Mouse (Mus musculus) telencephalon, adult 2 months (tissue): ENCODE data around the gene Trim41.
"Not testable (repeated sequence)": the region's sequence is repeated elsewhere in the genome, so short reads cannot be mapped to it uniquely, and the experiment has no call there.

Experiments used
- DNase-seq: peaks from one replicate; pipeline ENCODE4 v3.0.0-alpha.2; 2011; ENCODE audit warnings: low read depth, low spot score

Trim41 gene

DNA sequence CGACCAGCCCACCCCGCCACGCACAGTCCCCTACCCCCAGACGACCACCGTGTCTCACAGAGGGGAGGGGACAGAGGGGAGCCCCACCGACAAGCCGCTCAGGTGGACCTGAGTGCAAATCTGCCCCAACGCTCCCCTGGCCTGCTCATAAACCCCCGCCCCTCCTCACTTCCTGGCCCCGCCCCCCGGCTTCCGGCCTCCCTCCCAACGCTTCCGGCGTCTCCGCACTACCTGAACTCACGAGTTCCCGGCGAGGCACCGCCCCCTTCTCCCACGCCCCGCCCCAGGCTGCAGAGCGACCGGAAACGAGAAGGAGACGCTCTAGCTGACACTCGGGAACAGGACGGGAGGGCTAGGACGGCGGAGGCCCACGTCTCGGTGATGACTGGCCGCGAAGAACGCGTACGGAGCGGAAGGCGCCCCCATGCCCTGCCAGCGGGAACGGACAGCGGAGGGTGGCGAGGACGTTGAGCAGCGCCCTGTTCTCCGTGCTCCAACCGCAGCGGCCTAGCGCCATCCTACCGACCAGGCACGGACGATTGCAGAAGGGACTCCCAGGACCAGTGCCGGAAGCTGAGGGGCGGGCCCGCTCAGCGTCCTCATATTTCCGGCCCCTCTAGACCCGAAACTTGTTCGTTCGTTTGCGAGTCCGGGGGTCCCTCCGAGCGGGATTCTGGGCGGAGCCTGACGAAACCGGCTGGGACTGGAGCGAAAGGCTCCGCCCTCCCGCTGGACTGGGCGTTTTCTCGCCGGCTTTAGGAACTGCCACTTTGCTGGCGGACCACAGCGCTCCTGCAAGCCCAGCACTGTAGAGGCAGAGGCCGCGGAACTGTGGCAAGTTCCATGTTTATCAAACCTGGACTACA, at the start of gene Trim41:
TSS of gene Trim41 (minus strand) at position 554 of the 866 bp plus-strand sequence.
- peak; percentile 99 for DNase-seq

DNA sequence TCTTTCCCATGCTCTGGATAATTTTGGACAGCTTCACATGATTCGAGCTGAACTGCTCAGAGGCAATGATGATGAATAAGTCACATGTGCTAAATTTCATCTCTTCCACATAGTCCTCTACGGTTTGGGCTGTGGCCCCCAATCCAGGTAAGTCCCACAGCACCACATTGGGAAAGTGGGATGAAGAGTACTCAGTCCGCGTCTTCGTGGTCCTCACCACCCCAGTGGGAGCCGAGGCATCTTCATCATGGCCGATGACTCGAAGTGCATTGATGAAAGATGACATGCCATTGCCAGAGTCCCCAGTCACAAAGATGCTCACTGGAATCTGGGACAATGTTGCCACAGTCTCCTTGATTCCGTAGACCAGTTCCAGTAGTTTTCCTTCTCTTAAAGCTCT, 49.3 kb upstream of the Trim41 start:
- no peak for DNase-seq

DNA sequence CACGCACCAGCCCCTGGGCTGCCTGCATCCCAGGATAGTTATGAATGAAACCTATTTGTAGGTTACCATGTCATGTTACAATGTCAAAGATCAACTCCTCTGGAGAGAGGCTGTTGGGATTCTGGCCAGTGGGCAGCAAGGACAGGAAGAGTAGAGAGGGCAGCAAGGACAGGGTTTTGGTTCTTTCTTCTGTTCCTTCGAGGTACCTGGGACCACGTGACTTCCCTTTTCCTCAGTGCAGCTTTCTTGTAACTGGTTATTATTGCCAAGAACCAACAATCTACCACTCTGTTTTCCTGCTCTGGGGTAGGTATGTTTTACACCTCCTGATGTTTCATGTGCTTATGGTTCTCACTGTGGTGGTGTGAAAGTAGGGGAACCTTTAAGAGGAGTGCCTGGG, 46.7 kb upstream of the Trim41 start:
- DNase-seq = no peak

DNA sequence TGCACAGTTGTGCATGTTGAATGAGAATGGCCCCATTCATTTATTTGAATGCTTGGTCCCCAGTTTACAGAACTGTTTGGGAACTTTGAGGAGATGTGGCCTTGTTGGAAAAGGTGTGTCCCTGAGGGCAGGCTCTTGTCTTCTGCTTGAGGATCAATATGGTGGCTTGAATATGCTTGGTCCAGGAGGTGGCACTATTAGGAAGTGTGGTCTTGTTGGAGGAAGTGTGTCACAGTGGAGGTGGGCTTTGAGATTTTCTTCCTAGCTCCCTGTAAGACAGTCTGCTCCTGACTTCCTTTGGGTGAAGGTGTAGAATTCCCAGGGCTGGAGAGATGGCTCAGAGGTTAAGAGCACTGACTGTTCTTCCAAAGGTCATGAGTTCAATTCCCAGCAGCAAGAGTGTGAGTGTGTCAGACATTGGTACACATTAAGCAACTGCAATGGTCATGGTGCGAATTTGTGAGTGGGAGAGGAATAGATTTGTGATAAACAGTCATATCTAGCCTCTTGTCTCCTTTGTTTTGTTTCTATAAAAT, 45.7 kb upstream of the Trim41 start:
- DNase-seq = no peak

DNA sequence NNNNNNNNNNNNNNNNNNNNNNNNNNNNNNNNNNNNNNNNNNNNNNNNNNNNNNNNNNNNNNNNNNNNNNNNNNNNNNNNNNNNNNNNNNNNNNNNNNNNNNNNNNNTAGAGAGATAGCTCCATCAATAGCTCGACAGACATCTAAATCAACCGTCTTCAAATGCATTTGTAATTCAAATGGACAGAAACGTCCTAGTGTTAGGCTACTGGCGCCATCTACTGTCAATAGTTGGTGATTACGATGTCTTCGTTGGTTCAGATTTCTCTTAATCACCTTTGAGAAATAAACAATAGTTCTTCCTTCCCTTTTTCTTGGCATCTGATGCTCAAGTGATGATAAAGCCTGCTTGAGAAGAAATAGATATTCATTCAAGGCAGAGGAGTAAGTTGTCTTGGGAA, 41.9 kb upstream of the Trim41 start:
- DNase-seq = no peak

DNA sequence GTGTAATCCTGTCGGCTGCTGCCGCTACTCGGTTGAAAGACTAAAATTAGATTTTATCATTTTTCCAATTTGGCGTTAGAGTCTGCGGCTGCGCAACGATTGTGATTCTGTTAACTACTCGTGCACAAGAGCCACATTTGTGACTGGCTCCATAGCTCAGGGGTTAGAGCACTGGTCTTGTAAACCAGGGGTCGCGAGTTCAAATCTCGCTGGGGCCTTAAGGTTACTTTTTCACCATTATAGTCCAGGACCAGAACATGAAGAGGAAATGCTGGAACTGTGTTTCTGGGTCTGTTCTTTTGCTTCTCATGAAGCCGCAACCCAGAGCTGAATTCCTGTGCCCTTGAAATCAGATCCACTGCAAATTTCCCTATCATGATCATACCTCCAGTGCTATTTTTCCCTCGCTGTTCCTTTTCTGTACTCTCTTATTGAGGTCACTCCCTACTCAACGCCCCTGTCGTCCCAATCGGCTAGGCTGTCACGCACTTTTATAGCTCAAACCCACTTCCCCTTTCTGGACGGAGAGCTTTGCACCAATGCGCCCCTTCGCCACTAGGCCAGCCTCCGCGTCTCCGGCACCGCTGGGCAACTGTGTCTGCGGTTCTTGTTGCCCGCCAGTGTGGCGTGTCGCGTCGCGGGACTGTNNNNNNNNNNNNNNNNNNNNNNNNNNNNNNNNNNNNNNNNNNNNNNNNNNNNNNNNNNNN, 36.5 kb upstream of the Trim41 start:
- peak; percentile 83 for DNase-seq

DNA sequence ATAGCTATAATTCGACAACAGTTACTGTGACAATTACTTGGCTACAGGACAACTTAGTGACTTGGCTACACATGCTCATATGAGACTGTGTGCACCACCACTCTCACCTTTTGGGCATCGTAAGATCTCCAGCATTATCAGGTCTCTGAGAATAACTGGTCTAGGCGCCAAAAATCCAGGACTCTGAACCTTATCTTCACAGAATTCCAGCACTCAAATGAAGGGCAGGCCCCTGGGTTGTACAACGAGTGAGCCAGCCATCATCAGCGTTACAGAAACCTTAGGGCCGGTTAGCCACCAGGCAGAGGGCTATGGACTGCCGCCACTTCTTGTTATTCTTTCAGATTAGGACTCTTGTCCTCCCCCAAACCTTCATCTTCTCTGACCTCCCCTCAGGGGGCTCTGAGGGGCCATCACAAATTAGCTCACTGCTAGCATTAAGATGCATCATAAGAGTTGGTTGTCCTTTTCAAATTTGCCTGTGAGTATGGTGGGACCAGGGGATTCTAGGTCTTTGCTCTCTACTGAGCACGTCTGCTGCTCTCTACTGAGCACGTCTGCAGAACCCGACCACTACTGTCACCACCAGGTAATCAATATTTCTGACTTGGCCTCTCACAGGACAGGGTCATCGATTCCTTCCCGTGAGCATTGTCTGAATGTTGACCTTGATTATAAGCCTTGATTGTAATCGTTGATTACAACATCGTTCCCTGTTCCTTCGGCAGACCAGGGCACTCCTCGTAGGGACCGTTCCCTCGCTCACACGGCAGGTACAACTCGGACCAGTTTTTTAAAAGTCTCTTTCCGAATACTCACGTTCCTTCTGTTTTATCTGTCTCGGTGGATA, 35.7 kb upstream of the Trim41 start:
- DNase-seq = no peak

DNA sequence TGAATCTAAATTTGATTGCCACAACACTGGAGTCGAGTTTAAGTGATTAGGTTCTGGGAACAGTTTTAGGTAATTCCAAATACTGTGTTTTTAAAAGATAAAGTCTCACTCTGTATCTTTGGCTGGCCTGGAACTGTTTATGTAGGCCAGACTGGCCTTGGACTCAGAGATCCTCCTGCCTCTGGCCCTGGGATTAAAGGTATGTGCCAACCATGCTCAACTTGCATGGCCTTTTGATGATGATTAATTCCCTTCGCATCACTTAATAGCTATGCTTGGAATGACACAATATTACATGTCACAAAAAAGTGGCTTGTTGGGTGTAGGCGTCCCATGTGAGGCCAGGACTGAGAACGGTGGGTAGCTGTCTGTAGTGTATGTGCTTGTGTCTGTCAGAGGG, 35.0 kb upstream of the Trim41 start:
- no peak for DNase-seq

DNA sequence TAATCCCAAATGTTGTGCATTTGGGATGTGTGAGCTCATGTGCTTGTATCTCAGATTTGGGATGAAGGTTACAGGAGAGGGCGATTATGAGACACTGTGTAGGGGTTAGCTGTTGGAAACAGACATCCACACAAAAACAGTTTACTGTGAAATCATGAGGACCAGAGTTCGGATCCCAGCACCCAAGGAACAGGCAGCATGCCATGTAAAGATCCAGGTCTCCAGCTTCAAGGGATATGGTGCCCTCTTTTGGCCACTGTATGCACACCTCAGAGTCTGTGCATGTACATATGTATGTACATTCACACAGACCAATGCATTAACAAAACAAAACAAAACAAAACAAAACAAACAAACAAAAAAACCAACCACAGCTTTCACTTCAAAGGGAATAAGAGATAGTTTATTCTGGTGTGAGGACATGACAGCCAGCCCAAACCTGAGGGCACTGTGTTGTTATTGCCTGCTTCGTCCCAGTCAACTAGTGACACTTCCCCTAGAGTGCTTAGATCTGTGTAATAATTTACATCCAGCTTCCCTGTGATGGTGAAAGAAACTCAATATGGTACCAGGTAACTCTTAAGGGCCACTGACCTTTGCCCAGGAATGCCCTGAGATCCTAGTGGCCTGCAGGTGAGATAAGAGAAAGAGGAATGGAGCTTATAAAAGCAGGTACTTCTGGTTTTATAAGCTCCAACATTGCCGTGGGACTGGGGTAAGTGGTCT, 34.3 kb upstream of the Trim41 start:
- DNase-seq = no peak

DNA sequence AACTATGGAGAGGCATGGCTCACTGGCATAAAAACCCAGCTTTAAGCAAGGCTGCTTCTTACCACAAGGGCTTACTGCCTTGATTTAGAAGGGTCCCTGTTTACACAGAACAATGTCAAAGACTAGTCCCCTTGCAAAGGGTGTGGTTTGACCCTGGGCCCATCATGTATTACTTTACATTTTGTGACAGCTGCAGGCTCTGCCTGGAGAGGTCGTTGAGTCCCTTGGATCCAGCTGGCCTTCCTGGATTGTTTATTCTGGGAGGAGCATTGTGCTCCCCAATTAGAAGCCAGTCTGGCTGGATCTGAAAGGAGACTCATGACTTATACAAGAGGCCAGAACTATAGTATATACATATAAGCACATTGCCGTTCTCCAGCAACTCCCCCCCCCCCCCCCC, 33.1 kb upstream of the Trim41 start:
- DNase-seq = no peak

DNA sequence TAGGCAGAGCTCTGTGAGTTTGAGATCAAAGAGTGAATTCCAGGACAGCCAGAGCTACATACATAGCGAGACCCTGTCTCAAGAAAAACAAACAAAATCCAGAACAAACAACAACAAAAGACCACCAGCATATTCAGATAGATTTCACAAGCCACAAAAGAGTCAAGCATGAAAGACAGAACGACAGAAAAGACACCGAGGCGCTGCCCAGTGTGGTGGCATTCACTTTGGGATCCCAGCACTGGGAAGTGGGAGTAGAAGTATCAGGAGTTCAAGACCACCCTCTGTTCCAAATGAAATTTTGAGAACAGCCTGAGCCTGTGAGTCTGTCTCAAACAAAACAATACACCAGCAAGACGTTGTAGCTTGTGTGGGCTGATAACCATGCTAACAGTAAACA, 29.7 kb upstream of the Trim41 start:
- no peak for DNase-seq

DNA sequence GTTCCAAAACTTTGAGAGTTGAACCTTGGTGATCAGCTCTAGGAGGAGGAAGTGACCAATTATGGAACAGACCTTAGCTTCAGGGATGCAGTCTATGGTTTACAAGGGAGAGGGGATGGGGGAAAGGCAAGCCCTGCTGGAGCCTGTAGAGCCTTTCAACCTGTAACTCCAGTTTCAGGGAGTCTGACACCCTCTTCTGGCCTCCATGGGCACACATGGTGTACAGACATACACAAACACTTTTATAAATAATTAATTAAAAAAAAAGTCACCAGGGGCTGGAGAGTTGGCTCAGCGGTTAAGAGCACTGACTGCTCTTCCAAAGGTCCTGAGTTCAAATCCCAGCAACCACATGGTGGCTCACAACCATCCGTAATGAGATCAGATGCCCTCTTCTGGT, 29.2 kb upstream of the Trim41 start:
- DNase-seq = not testable (repeated sequence)

DNA sequence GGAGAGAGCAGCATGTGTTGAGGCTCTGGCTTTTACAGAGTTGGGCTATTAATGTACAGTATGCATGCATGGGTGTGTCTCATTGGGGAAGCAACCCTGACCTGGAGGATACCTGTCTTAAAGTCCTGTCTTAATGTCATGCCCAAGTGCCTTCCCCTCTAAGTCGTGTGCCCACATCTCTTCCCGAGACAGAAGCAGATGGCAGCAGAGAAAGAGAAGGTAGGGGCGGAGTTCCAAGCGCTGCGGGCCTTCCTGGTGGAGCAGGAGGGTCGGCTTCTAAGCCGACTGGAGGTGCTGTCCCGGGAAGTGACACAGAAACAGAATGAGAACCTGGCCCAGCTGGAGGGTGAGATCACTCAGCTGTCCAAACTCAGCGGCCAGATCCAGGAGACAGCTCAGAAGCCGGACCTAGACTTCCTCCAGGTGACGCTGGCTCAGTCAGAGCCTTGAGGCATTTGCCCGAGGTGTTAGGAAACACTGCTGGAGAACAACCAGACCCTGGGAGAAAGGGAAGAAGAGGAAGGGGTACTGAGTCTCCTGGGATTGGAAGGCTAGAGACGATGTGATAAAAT, 28.2 kb upstream of the Trim41 start:
- no peak for DNase-seq

DNA sequence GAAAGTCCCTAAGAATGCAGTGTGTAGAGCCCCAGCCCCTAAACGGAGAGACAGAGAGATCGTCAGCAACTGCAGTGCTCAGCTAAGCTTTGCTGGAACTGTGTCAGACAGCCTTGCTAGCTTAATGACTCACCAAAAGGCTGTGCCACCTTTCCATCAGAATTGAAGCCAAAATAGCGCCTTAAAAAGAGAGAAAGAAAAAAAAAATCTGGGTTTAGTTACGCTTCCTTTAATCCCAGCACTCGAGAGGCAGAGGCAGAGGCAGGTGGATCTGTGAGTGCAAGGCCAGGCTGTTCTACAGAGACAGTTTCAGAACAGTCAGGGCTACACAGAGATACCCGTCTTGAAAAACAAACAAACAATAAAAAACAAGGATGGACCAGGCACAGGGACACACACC, 27.2 kb upstream of the Trim41 start:
- no peak for DNase-seq

DNA sequence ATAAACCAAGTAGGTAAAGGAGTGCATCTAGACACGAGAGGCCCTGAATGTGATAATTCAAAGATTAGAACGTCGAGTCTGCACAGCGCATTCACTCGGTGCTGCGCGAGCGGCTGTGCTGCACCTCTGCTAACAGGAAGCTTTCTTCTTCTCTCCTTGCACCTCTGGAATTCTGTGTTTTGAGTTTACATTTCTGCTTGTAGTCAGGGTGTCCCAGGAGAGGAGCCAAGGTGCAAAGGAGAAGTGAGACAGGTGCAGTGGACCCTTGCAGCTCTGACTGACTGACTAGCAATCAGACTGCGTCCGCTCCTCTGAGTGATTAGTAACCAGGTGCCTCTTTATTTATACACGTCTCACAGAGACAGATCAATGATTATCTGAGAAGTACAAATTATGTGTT, 26.0 kb upstream of the Trim41 start:
- DNase-seq = no peak

DNA sequence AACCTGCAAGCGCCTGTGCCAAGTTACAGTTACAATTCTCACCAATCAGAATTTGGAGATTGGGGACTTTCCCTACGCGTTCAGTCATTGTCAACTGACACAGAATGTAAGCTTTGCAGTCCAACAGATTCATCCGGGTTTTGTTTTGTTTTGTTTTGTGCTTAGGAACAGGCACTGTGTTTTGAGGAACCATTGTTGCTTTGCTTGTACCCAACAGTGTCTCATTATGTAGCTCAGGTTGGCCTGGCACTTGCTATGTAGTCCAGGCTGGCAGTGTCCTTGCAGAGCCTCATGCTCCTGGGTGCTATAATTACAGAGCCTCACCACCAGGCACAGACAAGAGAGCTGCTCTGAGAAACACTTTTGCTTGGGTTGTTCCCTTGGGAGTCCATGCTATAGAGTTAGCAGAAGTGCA, 25.2 kb upstream of the Trim41 start:
- DNase-seq = no peak

DNA sequence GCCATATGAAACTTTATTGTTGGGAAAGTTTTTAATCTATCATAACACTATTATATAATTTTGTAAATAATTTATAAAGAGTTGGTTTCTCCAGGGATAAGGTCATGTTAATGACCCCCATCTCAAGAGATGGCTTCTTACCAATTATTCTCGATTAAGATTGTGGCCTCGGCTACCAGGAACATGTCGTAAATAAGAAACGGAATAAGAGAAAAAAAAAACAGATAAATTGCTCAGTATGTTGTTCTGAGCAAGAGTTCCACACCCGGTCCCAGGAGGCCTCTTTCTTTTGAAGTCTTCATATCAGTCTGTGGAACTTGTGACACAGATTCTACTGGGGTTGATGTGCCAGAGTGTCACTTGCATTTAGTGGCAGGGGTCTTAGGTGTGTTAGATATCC, 24.1 kb upstream of the Trim41 start:
- DNase-seq = no peak

DNA sequence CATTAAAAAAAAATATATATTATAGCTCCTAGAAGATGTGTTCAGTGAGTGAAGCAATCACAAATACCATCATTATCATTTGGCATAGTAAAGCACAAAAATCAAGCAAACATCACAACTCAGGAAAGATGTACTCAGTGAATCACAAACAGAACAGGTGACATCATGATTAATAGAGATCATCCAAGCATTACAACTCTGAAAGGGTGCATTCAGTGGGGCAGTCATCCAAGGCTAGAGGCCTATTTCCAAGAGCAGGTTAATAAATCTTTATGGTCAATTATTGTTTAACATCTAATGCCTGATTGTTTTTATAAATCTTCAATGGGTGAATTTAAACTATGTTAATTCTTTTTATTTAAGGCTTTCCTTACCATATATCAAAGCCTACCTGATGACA, 23.7 kb upstream of the Trim41 start:
- DNase-seq = no peak

DNA sequence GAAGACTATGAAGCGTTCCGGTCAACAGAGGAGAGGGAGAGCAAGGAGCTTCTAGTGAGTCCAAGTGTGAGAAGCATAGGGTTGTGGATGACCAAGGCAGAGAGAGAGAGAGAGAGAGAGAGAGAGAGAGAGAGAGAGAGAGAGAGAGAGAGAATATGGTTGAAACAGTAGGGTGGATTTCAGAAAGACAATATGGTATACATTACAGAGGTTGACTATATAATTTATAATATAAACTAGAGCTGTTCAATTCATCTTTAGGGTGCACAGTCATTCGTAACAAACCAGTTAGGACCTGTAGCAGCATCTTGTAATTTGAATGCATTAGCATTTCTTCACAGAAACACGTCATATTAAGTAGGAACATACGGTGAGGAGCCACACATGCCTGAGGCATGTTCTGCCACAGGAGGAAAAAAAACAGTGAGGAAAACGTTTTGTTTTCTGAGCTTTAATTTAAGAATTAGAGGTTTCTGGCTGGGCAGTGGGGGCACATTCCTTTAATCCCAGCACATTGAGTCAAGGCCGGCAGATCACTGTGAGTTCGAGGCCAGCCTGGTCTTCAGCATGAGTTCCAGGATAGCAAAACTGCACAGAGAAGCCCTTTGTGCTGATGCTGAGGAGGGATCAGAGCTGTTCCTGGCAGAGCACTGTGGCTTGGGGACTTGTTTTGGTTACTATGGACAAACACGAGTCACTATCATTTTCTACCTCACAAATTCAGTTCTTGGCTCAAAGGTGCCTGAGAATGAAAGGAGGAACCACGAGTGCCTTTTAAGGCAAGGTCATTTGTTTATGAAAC, 21.9 kb upstream of the Trim41 start:
- DNase-seq = no peak

DNA sequence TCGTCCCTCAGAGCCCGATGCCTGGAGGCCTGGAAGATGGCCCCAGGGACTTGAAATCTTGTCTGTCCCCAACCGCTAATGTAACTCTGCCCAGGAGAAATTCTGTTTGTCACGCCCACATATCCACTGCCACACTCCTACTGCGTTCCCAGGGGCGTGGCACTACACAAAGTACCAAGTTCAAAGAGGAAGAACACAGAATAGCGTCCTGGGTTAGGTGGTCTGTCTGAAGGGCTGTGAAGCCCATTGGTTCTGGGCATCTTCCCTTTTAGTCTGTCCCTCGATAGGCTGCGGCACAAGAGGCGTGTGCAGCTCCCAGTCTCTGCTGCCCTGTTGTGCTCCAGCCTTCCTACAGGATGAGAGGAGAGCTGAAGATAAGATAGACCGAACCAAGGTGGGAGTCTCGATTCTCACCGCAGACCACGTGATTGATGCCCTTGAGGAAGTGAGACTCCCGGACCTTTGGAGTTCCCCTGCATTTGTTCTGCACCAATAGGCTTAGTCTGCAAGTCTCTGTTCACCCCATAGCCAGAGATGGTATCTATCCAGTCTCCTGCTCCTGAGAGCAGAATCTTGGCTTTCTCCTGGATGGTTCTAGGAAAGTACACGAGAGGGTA, 21.1 kb upstream of the Trim41 start:
- no peak for DNase-seq
